In the genomic region with DNA sequence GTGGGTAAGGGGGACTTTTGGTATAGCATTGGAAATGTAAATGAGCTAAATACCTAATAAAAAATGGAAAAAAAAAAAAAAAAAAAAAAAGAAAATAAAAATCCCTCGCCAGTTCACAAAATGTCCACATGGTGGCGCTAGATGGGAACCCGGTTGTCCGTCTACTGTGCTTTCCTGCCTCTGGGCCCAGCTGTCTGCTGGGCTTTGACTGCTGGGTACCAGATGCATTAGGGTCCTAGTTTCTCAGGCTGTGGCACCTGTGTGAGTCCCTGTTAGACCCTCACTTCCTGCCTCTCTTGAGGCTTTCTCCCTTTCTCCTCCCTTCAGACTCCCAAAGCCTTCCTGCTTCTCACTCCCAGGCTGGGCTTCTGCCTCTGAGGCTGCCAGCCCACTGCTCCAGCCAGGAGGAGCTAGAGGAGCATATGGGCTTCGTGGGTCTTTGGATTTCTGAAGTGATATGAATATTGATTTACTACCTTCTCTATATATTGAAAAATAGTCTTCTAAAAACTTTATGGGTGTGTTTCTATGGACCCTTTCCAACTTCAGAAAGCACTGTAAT, we compare ENCODE assay signal across 8 mouse cellular contexts.
DNase-seq lines count a peak whose midpoint lies in the region; ATAC-seq and TF ChIP-seq lines count a peak whose summit lies in the region.
"Had no signal": no experiment of that assay in that cellular context is flagged by ENCODE, and none has a peak within 500 bp of the region (broad histone marks: within the 10 kb centered on the region; RNA-seq: fewer than 3 reads in every experiment).

No protein-coding gene starts in this region.

- no peaks in the 10 kb centered on the region for H3K9me3 ChIP-seq in kidney, postnatal 0 days (replicated peaks; ENCODE audit: low read length)
- H3K9me3 ChIP-seq in ES-Bruce4 (replicated peaks; ENCODE audit: control insufficient read depth, insufficient read depth, low read length, poor library complexity, severe bottlenecking), result no peaks in the 10 kb centered on the region
- H3K9me3 ChIP-seq: heart, embryonic 15.5 days had no signal

- no peak overlapping the region for H3K4me2 ChIP-seq in kidney, postnatal 0 days (ENCODE audit: low read length)
- H3K4me2 ChIP-seq: heart, embryonic 15.5 days had no signal

- no peak overlapping the region for H3K4me3 ChIP-seq in kidney, postnatal 0 days (replicated peaks; ENCODE audit: low read depth, low read length)
- no peak overlapping the region for H3K4me3 ChIP-seq in ES-Bruce4 (ENCODE audit: low read depth, low read length)
- H3K4me3 ChIP-seq: heart, embryonic 15.5 days had no signal

- no peaks in the 10 kb centered on the region for H3K36me3 ChIP-seq in kidney, postnatal 0 days (ENCODE audit: insufficient read depth, low read length)
- H3K36me3 ChIP-seq in ES-Bruce4 (ENCODE audit: control insufficient read depth, insufficient read depth, low read length, poor library complexity, severe bottlenecking), result no peaks in the 10 kb centered on the region
- H3K36me3 ChIP-seq: heart, embryonic 15.5 days had no signal

- peak; percentile 59 for TF ChIP-seq CTCF in kidney, postnatal 0 days (IDR thresholded peaks at IDR 0.05; ENCODE audit: low read depth)
- peak; percentile 57 for TF ChIP-seq CTCF in ES-Bruce4 (IDR thresholded peaks at IDR 0.05; ENCODE audit: low read depth, low read length)

- 18% methylated on average over 5 of the region's 5 CpGs for WGBS in kidney, postnatal 0 days

- no peak for ATAC-seq in kidney, postnatal 0 days (replicated peaks; ENCODE audit: low FRiP score, low read depth)

- H3K27ac ChIP-seq in kidney, postnatal 0 days, result no peak overlapping the region
- H3K27ac ChIP-seq in ES-Bruce4 (ENCODE audit: insufficient read depth, low read length), result no peak overlapping the region
- H3K27ac ChIP-seq: heart, embryonic 15.5 days had no signal

- DNase-seq in kidney, postnatal 0 days (ENCODE audit: low spot score), result no peak
- DNase-seq in kidney, adult 11 months, result no peak
- DNase-seq in ZHBTc4 (ENCODE audit: low read depth, low spot score), result peak; percentile 57
- DNase-seq in kidney, postnatal 4 days, result peak; percentile 51 to 59
- peak; percentile 55 for DNase-seq in thymus, postnatal 14 days
- no peak for DNase-seq in frontal cortex, postnatal 25 days (ENCODE audit: low spot score in 2 of 2)

- no peak for TF ChIP-seq EP300 in ES-Bruce4 (IDR thresholded peaks at IDR 0.05; ENCODE audit: insufficient read depth, low read depth, low read length)

- H3K4me1 ChIP-seq in kidney, postnatal 0 days (replicated peaks; ENCODE audit: insufficient read depth, low read length), result no peaks in the 10 kb centered on the region
- H3K4me1 ChIP-seq in ES-Bruce4 (ENCODE audit: control insufficient read depth, insufficient read depth, low read length), result no peaks in the 10 kb centered on the region
- H3K4me1 ChIP-seq: heart, embryonic 15.5 days had no signal

- TF ChIP-seq POLR2A in ES-Bruce4 (IDR thresholded peaks at IDR 0.05; ENCODE audit: insufficient read depth, low read length), result no peak

- no peaks in the 10 kb centered on the region for H3K27me3 ChIP-seq in kidney, postnatal 0 days (ENCODE audit: insufficient read depth, low read length)
- H3K27me3 ChIP-seq in ES-Bruce4 (ENCODE audit: control insufficient read depth, insufficient read depth, low read length, poor library complexity, severe bottlenecking), result no peaks in the 10 kb centered on the region
- H3K27me3 ChIP-seq: heart, embryonic 15.5 days had no signal

- no peak overlapping the region for H3K9ac ChIP-seq in kidney, postnatal 0 days (ENCODE audit: low read depth, low read length)
- H3K9ac ChIP-seq in ES-Bruce4 (ENCODE audit: low read depth, poor library complexity, severe bottlenecking), result no peak overlapping the region
- H3K9ac ChIP-seq: heart, embryonic 15.5 days had no signal

Comparison
In these comparisons a context has a peak if more than half of its experiments do, and no peak if none do; other contexts are left out.
1. DNase-seq: peak in ZHBTc4 (single experiment), kidney, postnatal 4 days (2 of 2) and thymus, postnatal 14 days (single experiment); none in kidney, postnatal 0 days (single experiment), kidney, adult 11 months (single experiment) and frontal cortex, postnatal 25 days (0 of 2).